Mouse (Mus musculus) cerebellum, adult 2 months (tissue): Measurements from ENCODE around the gene Pik3r6. TPM values are rescaled to one million over a fixed set of nuclear protein-coding genes. Genes with fewer than 3 reads are reported as not detected.

Experiments used
- DNase-seq, 2 experiments: peaks; one replicate each; pipeline ENCODE4 v3.0.0; 2021
- H3K27ac ChIP-seq: fragments of 200-500 bp; 2 replicates; pipeline ENCODE4 v1.5.1; 2012; ENCODE audit warnings: low read length, control low read depth, inconsistent platforms; ENCODE audit not compliant: insufficient read depth
- H3K27me3 ChIP-seq: fragments of 200-500 bp; 2 replicates; pipeline ENCODE4 v1.6.1; 2012; ENCODE audit warnings: inconsistent platforms, mild to moderate bottlenecking, low read length, moderate library complexity; ENCODE audit not compliant: control insufficient read depth, insufficient read depth
- H3K4me1 ChIP-seq: fragments of 200-500 bp; 2 replicates; pipeline ENCODE4 v1.6.1; 2011; ENCODE audit warnings: low read length; ENCODE audit not compliant: control insufficient read depth, insufficient read depth
- H3K4me3 ChIP-seq: fragments of 200-500 bp; replicated peaks from 2 replicates; pipeline ENCODE3; 2011; ENCODE audit warnings: mild to moderate bottlenecking, low read depth, low read length, control low read depth; ENCODE audit not compliant: insufficient read depth
- CTCF ChIP-seq: fragments of 200-500 bp; IDR thresholded peaks from 2 replicates; pipeline ENCODE4 v1.5.1; 2011; ENCODE audit warnings: low read depth, mild to moderate bottlenecking, control low read depth, low read length, moderate library complexity, borderline replicate concordance; ENCODE audit not compliant: insufficient read depth
- POLR2A ChIP-seq: fragments of 200-500 bp; IDR thresholded peaks from 2 replicates; pipeline ENCODE4 v1.6.1; 2011; ENCODE audit warnings: low read length, control low read depth, borderline replicate concordance; ENCODE audit not compliant: insufficient read depth
- WGBS: fragments of 180-500 bp; shearing (Covaris S2); methylation state at CpG from one replicate; pipeline ENCODE4 v1.1.7; 2018; 5-methylcytosine and 5-hydroxymethylcytosine counted together
- polyA plus RNA-seq: library from polyadenylated mRNA; depleted of rRNA; stranded (reverse); fragments of >200 nt; gene quantifications from 2 replicates; pipeline ENCODE4 v1.2.3, GENCODE M21; 2012

Pik3r6 gene
- polyA plus RNA-seq, 1 experiment = 1.7 TPM

DNA sequence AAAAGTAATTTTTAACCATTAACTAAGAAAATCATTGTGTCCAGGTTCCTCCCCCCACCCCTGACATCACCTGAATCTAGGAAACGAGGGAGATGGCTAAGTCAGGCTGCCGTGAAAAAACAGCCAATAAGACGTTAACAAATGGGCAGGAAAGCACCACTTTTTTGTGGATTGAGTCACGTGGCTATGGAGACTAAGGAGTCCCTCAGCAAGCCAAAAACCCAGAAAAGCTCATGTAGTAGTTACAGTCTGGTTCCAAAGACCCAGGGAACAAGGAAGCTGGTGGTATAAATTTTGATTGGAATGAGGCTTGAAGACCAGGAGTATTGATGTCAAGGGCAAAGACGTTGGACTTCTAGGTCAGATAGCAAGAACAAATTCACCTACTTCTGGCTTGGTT is 5.8 kb downstream of the Pik3r6 start:
- TF ChIP-seq POLR2A = no peak
- no peak for TF ChIP-seq CTCF
- H3K4me1 ChIP-seq = no peaks in the 10 kb centered on the region
- H3K4me3 ChIP-seq = no peak overlapping the region
- DNase-seq = no peak
- H3K27ac ChIP-seq = no peak overlapping the region
- no peaks in the 10 kb centered on the region for H3K27me3 ChIP-seq
- WGBS = 66% methylated on average over 5 of the region's 5 CpGs

DNA sequence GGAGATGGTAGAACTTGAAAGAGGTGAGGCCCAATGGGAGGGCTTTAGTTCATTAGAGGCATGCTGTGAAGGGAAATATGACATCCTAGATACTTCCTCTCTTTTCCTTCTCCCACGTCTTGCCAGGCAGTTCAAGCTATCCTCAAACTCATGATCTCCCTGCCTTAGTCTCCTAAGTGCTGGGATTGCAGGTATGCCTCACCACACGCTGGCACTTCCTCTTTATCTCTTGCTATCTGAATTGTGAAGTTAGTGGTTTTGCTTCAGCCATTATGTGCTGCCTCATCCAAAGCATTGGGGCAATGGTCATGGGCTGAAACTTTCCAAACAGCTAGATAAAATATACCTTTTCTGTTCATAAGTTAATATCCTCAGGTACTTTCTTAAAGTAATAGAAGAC is 6.4 kb downstream of the Pik3r6 start:
- 75% methylated on average over 2 of the region's 2 CpGs for WGBS
- H3K27me3 ChIP-seq = no peaks in the 10 kb centered on the region
- TF ChIP-seq CTCF = no peak
- TF ChIP-seq POLR2A = no peak
- H3K27ac ChIP-seq = no peak overlapping the region
- H3K4me3 ChIP-seq = no peak overlapping the region
- no peaks in the 10 kb centered on the region for H3K4me1 ChIP-seq
- DNase-seq = no peak

- WGBS = 45% methylated on average over 3 of the region's 3 CpGs
- Histone ChIP-seq H3K27ac (no peak overlapping the region), H3K4me1 (no peaks in the 10 kb centered on the region), H3K4me3 (no peak overlapping the region), H3K27me3 (no peaks in the 10 kb centered on the region)
- TF ChIP-seq POLR2A (no peak), CTCF (no peak)
- DNase-seq = no peak
These were observed 11.2 kb downstream of the Pik3r6 start for GRCm38 (mm10) chr11:68513969-68514368.

- Histone ChIP-seq H3K27me3 (no peaks in the 10 kb centered on the region), H3K27ac (no peak overlapping the region), H3K4me3 (no peak overlapping the region), H3K4me1 (no peaks in the 10 kb centered on the region)
- TF ChIP-seq CTCF (no peak), POLR2A (no peak)
- DNase-seq = no peak
- WGBS = 92% methylated on average over 4 of the region's 4 CpGs
These were observed 16.5 kb downstream of the Pik3r6 start for GRCm38 (mm10) chr11:68519362-68519761.

DNA sequence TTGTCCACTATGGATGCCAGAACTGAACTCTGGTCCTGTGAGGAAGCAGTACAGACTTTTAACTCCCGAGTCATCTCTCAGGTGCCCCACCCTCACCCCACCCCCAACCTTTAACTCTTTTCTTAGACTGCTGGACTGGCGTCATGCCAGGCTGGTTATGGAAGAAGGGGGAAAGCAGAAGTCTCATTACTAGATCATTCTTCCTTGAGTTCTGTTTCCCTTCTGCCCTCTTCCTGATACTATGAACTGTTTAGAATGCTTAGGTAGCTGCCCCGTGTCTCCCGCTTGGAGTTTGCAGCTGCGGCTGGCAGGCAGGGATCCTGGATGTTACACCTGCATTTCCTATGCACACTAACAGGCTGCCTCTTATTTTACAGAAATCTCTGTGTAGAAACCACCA is 17.0 kb downstream of the Pik3r6 start:
- no peak overlapping the region for H3K27ac ChIP-seq

GRCm38 (mm10) chr11:68520439-68520838 is 17.6 kb downstream of the Pik3r6 start:
- TF ChIP-seq CTCF (no peak), POLR2A (no peak)
- H3K4me3 ChIP-seq = no peak overlapping the region
- no peak for DNase-seq
- H3K4me1 ChIP-seq = no peaks in the 10 kb centered on the region
- 87% methylated on average over 2 of the region's 2 CpGs for WGBS
- H3K27me3 ChIP-seq = no peaks in the 10 kb centered on the region
- H3K27ac ChIP-seq = no peak overlapping the region

More for the DNA sequence above, 17.0 kb downstream of the Pik3r6 start:
- DNase-seq = no peak
- Histone ChIP-seq H3K4me3 (no peak overlapping the region), H3K27me3 (no peaks in the 10 kb centered on the region), H3K4me1 (no peaks in the 10 kb centered on the region)
- TF ChIP-seq POLR2A = no peak
- TF ChIP-seq CTCF = no peak
- WGBS = 90% methylated on average over 5 of the region's 5 CpGs

DNA sequence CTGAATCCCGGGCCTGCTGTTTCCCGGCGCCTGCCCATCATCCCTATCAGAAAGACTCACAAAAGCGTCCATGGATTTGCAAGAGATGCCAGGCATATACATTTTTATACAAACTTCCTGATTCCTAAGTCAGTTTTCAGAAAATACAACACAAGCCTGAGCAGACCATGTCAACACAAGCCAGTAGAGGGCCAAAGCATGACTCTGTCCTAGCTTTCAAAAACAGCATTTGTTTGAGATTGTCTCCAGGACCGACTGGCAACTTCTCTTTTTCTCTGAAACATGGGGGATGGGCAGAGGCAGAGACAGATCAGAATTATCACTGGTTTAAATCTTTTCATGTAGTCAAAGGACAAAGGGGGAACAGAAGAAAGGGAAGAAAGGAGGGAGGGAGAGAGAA is 18.5 kb downstream of the Pik3r6 start:
- DNase-seq = no peak
- TF ChIP-seq POLR2A (no peak), CTCF (no peak)
- Histone ChIP-seq H3K27me3 (no peaks in the 10 kb centered on the region), H3K4me1 (no peaks in the 10 kb centered on the region), H3K27ac (no peak overlapping the region), H3K4me3 (no peak overlapping the region)
- 82% methylated on average over 5 of the region's 5 CpGs for WGBS

DNA sequence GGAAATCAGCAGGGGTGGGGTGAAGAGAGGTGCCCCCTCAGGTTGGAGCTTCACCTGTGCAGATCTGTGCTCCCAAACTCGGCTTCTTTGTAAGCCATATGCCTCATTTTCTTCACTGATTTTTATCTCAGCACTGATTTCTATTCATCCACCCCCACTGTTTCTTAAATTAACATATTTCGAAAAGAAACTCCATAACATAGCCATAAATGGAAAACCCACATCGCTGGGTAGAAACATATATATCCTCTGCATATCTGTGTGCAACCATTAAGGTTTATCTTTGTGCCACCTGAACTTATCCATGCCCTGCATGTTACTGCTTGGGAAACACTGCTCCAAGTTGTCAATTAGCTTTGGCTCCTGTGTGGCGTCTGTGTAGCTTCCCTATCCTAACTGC is 23.6 kb downstream of the Pik3r6 start:
- DNase-seq = no peak
- WGBS = 83% methylated on average over 4 of the region's 4 CpGs
- H3K27ac ChIP-seq = no peak overlapping the region
- peaks cover 5% of the 10 kb centered on the region; the same call in 1 of the 2 replicates for H3K4me1 ChIP-seq
- TF ChIP-seq POLR2A (no peak), CTCF (no peak)
- no peaks in the 10 kb centered on the region for H3K27me3 ChIP-seq
- H3K4me3 ChIP-seq = no peak overlapping the region

- no peak overlapping the region for H3K27ac ChIP-seq
- H3K27me3 ChIP-seq = no peaks in the 10 kb centered on the region
- DNase-seq = peak; percentile 60 to 65
- H3K4me1 ChIP-seq = peaks cover 5% of the 10 kb centered on the region; the same call in 1 of the 2 replicates
- TF ChIP-seq POLR2A = no peak
- peak; percentile 68 for TF ChIP-seq CTCF
- WGBS = 17% methylated on average over 16 of the region's 16 CpGs
- H3K4me3 ChIP-seq = peak overlapping the region; percentile 32
These were observed 28.4 kb downstream of the Pik3r6 start for GRCm38 (mm10) chr11:68531066-68531806.
